In genomic region chr10:68356093-68356485, GRCm38 (mm10) we compare ENCODE assay signal across 9 mouse cellular contexts.
DNase-seq lines count a peak whose midpoint lies in the region; ATAC-seq and TF ChIP-seq lines count a peak whose summit lies in the region.
"Had no signal": no experiment of that assay in that cellular context is flagged by ENCODE, and none has a peak within 500 bp of the region (broad histone marks: within the 10 kb centered on the region; RNA-seq: fewer than 3 reads in every experiment).

No protein-coding gene starts in this region.

- no peak for TF ChIP-seq EP300 in stomach, postnatal 0 days (optimal IDR thresholded peaks at IDR 0.05)

- peaks cover 2% of the 10 kb centered on the region for H3K4me1 ChIP-seq in testis, adult 2 months (ENCODE audit: control insufficient read depth, insufficient read depth, low read length)
- H3K4me1 ChIP-seq in kidney, embryonic 16.5 days (ENCODE audit: insufficient read depth, low read length) = peaks cover 48% of the 10 kb centered on the region
- H3K4me1 ChIP-seq in stomach, postnatal 0 days (replicated peaks; ENCODE audit: control insufficient read depth, insufficient read depth) = 0 out of 2 replicates have a peak, but pooled peaks cover 2% of the 10 kb centered on the region

- DNase-seq in embryo, embryonic 10.5 days (ENCODE audit: low spot score) = peak; percentile 17
- no peak for DNase-seq in embryo, embryonic 10 days (ENCODE audit: low spot score)
- DNase-seq in testis, postnatal 14 days (ENCODE audit: low spot score) = no peak
- peak; percentile 40 for DNase-seq in stomach, postnatal 0 days (ENCODE audit: low spot score)
- no peak for DNase-seq in gastrocnemius, adult 18-20 months (ENCODE audit: low spot score)
- DNase-seq in retina, embryonic 14.5 days (ENCODE audit: low spot score) = no peak
- DNase-seq: cerebellum, postnatal 36 days had no signal

- ATAC-seq in kidney, embryonic 16.5 days (ENCODE audit: low FRiP score, low TSS enrichment) = no peak
- 0 out of 2 replicates have a peak, but pooled peaks have one; percentile 19 for ATAC-seq in stomach, postnatal 0 days (ENCODE audit: low FRiP score, low TSS enrichment)

- no peaks in the 10 kb centered on the region for H3K27me3 ChIP-seq in testis, adult 2 months (ENCODE audit: control insufficient read depth, insufficient read depth, low read length)
- H3K27me3 ChIP-seq in kidney, embryonic 16.5 days (ENCODE audit: insufficient read depth, low read length) = no peaks in the 10 kb centered on the region
- no peaks in the 10 kb centered on the region for H3K27me3 ChIP-seq in stomach, postnatal 0 days (ENCODE audit: control insufficient read depth, insufficient read depth, low read length)

- 0 out of 2 replicates have a peak overlapping the region, but pooled peaks have one; percentile 48 for H3K9ac ChIP-seq in kidney, embryonic 16.5 days (replicated peaks; ENCODE audit: low read length)
- no peak overlapping the region for H3K9ac ChIP-seq in stomach, postnatal 0 days (ENCODE audit: low read length)

- no peak for TF ChIP-seq POLR2A in testis, adult 2 months (IDR thresholded peaks at IDR 0.05; ENCODE audit: control insufficient read depth, low read depth, low read length)

- TF ChIP-seq CTCF in testis, adult 2 months (IDR thresholded peaks at IDR 0.05; ENCODE audit: control insufficient read depth, insufficient read depth, insufficient replicate concordance, low read depth, low read length) = no peak
- no peak for TF ChIP-seq CTCF in stomach, postnatal 0 days (IDR thresholded peaks at IDR 0.05; ENCODE audit: low read depth)

- no peaks in the 10 kb centered on the region for H3K9me3 ChIP-seq in kidney, embryonic 16.5 days (ENCODE audit: low read length)
- no peaks in the 10 kb centered on the region for H3K9me3 ChIP-seq in stomach, postnatal 0 days (ENCODE audit: control insufficient read depth, low read length)

- WGBS in kidney, embryonic 16.5 days = 12% methylated on average over 6 of the region's 6 CpGs
- 17% methylated on average over 6 of the region's 6 CpGs for WGBS in stomach, postnatal 0 days

- H3K27ac ChIP-seq in testis, adult 2 months (ENCODE audit: control insufficient read depth, insufficient read depth, low read depth, low read length) = peak overlapping the region; percentile 62
- peak overlapping the region; percentile 94 for H3K27ac ChIP-seq in kidney, embryonic 16.5 days (ENCODE audit: low read length)
- peak overlapping the region; percentile 85 for H3K27ac ChIP-seq in stomach, postnatal 0 days (replicated peaks)

- peak overlapping the region; percentile 35 for H3K4me2 ChIP-seq in kidney, embryonic 16.5 days (replicated peaks; ENCODE audit: low read depth, low read length)
- peak overlapping the region; percentile 6 for H3K4me2 ChIP-seq in stomach, postnatal 0 days (replicated peaks; ENCODE audit: low read depth)

- no peak overlapping the region for H3K4me3 ChIP-seq in testis, adult 2 months (ENCODE audit: control insufficient read depth, low read depth, low read length)
- H3K4me3 ChIP-seq in kidney, embryonic 16.5 days (ENCODE audit: low read length) = no peak overlapping the region
- H3K4me3 ChIP-seq in stomach, postnatal 0 days (ENCODE audit: low read depth, low read length) = no peak overlapping the region

- H3K36me3 ChIP-seq in testis, adult 2 months (ENCODE audit: control insufficient read depth, insufficient read depth, low read length) = no peaks in the 10 kb centered on the region
- H3K36me3 ChIP-seq in kidney, embryonic 16.5 days (ENCODE audit: insufficient read depth, low read length) = no peaks in the 10 kb centered on the region
- H3K36me3 ChIP-seq in stomach, postnatal 0 days (ENCODE audit: control insufficient read depth, insufficient read depth, low read length) = no peaks in the 10 kb centered on the region

Comparison
In these comparisons a context has a peak if more than half of its experiments do, and no peak if none do; other contexts are left out.
1. DNase-seq: peak in embryo, embryonic 10.5 days (single experiment) and stomach, postnatal 0 days (single experiment); none in embryo, embryonic 10 days (single experiment), testis, postnatal 14 days (single experiment), gastrocnemius, adult 18-20 months (single experiment) and retina, embryonic 14.5 days (single experiment).
2. Peak in every context shown above with its lines, with median percentiles within 50 percentile points of each other: H3K27ac ChIP-seq.